Mouse (Mus musculus): ENCODE measurements around the gene Spin1. TPM values are rescaled to one million over a fixed set of nuclear protein-coding genes. Genes with fewer than 3 reads are reported as not detected.

The Spin1 gene
- total RNA-seq, 2 experiments from 2014 or later: 163 to 175 TPM

GRCm38 (mm10) chr13:51156014-51156386, 55.3 kb downstream of the Spin1 start:
- TF ChIP-seq CTCF (IDR thresholded peaks at IDR 0.05): no peak
- no peak overlapping the region for H3K4me3 ChIP-seq
- DNase-seq (ENCODE audit: extremely low spot score in 1 of 2, low spot score in 2 of 2): no peak
- intact Hi-C loops (cut with DNase I): no loop called here
- H3K27ac ChIP-seq: no peak overlapping the region

- Histone ChIP-seq H3K4me3 (no peak overlapping the region), H3K27ac (no peak overlapping the region)
- intact Hi-C loops (cut with DNase I): no loop called here
- no peak for TF ChIP-seq CTCF (IDR thresholded peaks at IDR 0.05)
- DNase-seq (ENCODE audit: extremely low spot score in 1 of 2, low spot score in 2 of 2): no peak
Measured at GRCm38 (mm10) chr13:51157291-51157690, 56.6 kb downstream of the Spin1 start.

- no peak for TF ChIP-seq CTCF (IDR thresholded peaks at IDR 0.05)
Measured at GRCm38 (mm10) chr13:51161672-51162071, 61.0 kb downstream of the Spin1 start.

GRCm38 (mm10) chr13:51162246-51162645, 61.6 kb downstream of the Spin1 start:
- no peak overlapping the region for H3K4me3 ChIP-seq
- no peak for DNase-seq (ENCODE audit: extremely low spot score in 1 of 2, low spot score in 2 of 2)
- intact Hi-C loops (cut with DNase I): loop anchor here (2.0 kb wide), 1 partner anchor 57 kb away; no protein-coding TSS in a partner anchor
- TF ChIP-seq CTCF (IDR thresholded peaks at IDR 0.05): no peak
- peak overlapping the region; percentile 28; the same call in 1 of the 2 replicates for H3K27ac ChIP-seq

More at GRCm38 (mm10) chr13:51161672-51162071, 61.0 kb downstream of the Spin1 start:
- H3K4me3 ChIP-seq: no peak overlapping the region
- intact Hi-C loops (cut with DNase I): loop anchor here (2.0 kb wide), 1 partner anchor 57 kb away; no protein-coding TSS in a partner anchor
- DNase-seq (ENCODE audit: extremely low spot score in 1 of 2, low spot score in 2 of 2): no peak
- peak overlapping the region; percentile 28; the same call in 1 of the 2 replicates for H3K27ac ChIP-seq

DNA sequence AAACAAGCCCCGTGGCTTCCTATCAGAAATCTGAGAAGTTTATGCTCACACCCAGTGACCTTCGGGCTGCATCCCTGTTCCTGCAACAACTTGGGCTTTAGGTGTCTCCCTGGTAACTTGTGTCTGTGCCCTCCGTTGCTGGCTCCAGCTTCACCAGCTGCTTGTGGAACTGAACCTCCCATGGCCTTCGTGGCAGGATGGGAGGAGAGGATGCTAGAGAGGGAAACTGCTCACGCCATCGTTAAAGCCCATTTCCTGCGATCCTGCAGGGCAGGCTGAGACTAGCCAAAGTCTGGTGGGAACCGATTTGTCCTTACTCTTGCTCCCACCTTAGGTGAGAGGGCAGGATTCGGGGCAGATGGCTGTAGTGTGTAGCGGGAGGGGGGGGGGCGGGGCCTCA, 66.0 kb downstream of the Spin1 start:
- no peak for DNase-seq (ENCODE audit: extremely low spot score in 1 of 2, low spot score in 2 of 2)
- Histone ChIP-seq H3K4me3 (no peak overlapping the region), H3K27ac (no peak overlapping the region)
- intact Hi-C loops (cut with DNase I): no loop called here
- TF ChIP-seq CTCF (IDR thresholded peaks at IDR 0.05): no peak

- Histone ChIP-seq H3K4me3 (no peak overlapping the region), H3K27ac (no peak overlapping the region)
- intact Hi-C loops (cut with DNase I): loop anchor here (2.0 to 5.0 kb wide), 2 partner anchors 71 to 223 kb away; no protein-coding TSS in a partner anchor
- DNase-seq (ENCODE audit: extremely low spot score in 1 of 2, low spot score in 2 of 2): no peak
- no peak for TF ChIP-seq CTCF (IDR thresholded peaks at IDR 0.05)
Measured at GRCm38 (mm10) chr13:51170215-51170614, 69.5 kb downstream of the Spin1 start.

- TF ChIP-seq CTCF (IDR thresholded peaks at IDR 0.05): peak; percentile 46
- no peak within 1 kb of the TSS for H3K27ac ChIP-seq
- H3K4me3 ChIP-seq: peak within 1 kb of the TSS; percentile 48
- intact Hi-C loops (cut with DNase I): loop anchor here (2.0 to 5.0 kb wide), 2 partner anchors 72 to 224 kb away; no protein-coding TSS in a partner anchor
- peak; percentile 42 to 47 for DNase-seq (ENCODE audit: extremely low spot score in 1 of 2, low spot score in 2 of 2)
Measured at GRCm38 (mm10) chr13:51170691-51171680, 70.3 kb downstream of the Spin1 start, which contains the start of gene Nxnl2. Gene Nxnl2 (plus strand): TSS chr13:51171022.

- H3K27ac ChIP-seq: no peak overlapping the region
- no peak for DNase-seq (ENCODE audit: extremely low spot score in 1 of 2, low spot score in 2 of 2)
- intact Hi-C loops (cut with DNase I): loop anchor here (5.0 kb wide), 1 partner anchor 225 kb away; no protein-coding TSS in a partner anchor
- TF ChIP-seq CTCF (IDR thresholded peaks at IDR 0.05): no peak
- no peak overlapping the region for H3K4me3 ChIP-seq
Measured at GRCm38 (mm10) chr13:51172601-51173000, 71.9 kb downstream of the Spin1 start.

DNA sequence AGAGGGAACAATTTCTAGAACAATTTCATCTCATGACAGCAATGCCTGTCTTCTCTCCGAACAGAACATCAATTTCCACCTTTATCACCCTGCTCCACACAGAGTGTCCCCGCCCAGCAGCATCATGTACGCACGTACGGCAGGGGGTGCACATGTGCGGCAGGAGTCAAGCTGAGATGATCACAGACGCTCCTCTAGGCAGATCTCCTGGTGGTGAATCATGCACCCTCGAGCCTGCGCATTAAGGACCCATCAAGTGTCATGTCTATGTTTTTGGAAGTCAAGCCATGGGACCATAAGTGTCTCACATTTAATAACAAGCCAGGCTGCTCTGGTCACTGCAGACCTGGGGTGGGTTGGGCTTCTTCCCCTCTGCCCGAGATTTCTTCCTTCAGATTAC, 78.3 kb downstream of the Spin1 start:
- intact Hi-C loops (cut with DNase I): no loop called here
- no peak for TF ChIP-seq CTCF (IDR thresholded peaks at IDR 0.05)
- no peak overlapping the region for H3K4me3 ChIP-seq
- DNase-seq (ENCODE audit: extremely low spot score in 1 of 2, low spot score in 2 of 2): no peak
- H3K27ac ChIP-seq: no peak overlapping the region

DNA sequence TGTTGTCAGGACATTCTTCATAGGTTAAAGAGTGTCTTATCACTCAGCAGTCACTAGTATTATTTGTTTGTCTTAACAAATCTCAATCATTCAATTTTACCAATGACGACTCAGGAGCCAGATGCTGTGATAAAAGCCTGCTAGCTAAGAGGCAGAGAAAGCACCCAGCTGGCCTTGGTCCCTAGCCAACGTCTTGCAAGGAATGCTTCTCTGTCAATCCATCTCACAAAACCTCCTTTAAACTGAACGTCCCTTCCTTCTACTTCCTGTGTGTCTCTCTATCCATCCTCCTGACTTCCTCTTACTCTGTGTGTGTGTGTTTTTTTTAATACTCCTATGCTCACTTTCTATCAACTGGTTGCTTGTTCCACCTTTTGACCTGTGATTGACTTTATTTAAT, 78.7 kb downstream of the Spin1 start:
- no peak for DNase-seq (ENCODE audit: extremely low spot score in 1 of 2, low spot score in 2 of 2)
- Histone ChIP-seq H3K4me3 (no peak overlapping the region), H3K27ac (no peak overlapping the region)
- TF ChIP-seq CTCF (IDR thresholded peaks at IDR 0.05): no peak
- intact Hi-C loops (cut with DNase I): no loop called here

- TF ChIP-seq CTCF (IDR thresholded peaks at IDR 0.05): no peak
- H3K4me3 ChIP-seq: no peak overlapping the region
- DNase-seq (ENCODE audit: extremely low spot score in 1 of 2, low spot score in 2 of 2): no peak
- no peak overlapping the region for H3K27ac ChIP-seq
- intact Hi-C loops (cut with DNase I): no loop called here
Measured at GRCm38 (mm10) chr13:51182236-51182635, 81.6 kb downstream of the Spin1 start.

DNA sequence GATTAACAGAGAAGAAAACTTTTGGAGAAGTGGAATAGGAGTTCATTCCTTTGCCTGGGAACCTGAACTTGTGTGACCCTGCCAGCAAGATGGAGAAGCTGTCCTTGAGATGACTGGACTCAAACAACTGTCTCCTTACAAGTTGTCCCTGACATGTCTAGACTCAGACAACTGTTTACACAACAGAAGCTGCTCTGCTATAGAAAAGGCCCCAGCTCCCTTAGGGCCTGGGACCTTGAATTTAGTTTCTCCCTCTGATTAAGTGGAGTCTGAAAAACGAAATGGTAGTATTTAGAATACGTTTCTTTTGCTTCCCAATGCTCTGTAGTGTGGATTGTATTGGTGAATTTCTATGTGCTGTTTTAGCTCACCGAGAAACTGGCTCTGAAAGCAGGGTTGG, 84.2 kb downstream of the Spin1 start:
- intact Hi-C loops (cut with DNase I): no loop called here
- no peak for TF ChIP-seq CTCF (IDR thresholded peaks at IDR 0.05)

More for the DNA sequence above, 84.2 kb downstream of the Spin1 start:
- Histone ChIP-seq H3K27ac (no peak overlapping the region), H3K4me3 (no peak overlapping the region)
- DNase-seq (ENCODE audit: extremely low spot score in 1 of 2, low spot score in 2 of 2): no peak
